Mouse (Mus musculus): Measurements from ENCODE around the gene H2-Aa.

The H2-Aa gene

GRCm38 (mm10) chr17:34300071-34300470 is 12.4 kb upstream of the H2-Aa start:
- no peak for DNase-seq (ENCODE audit: low read depth, low spot score)

GRCm38 (mm10) chr17:34299356-34299755 is 11.7 kb upstream of the H2-Aa start:
- no peak for DNase-seq (ENCODE audit: low read depth, low spot score)

DNA sequence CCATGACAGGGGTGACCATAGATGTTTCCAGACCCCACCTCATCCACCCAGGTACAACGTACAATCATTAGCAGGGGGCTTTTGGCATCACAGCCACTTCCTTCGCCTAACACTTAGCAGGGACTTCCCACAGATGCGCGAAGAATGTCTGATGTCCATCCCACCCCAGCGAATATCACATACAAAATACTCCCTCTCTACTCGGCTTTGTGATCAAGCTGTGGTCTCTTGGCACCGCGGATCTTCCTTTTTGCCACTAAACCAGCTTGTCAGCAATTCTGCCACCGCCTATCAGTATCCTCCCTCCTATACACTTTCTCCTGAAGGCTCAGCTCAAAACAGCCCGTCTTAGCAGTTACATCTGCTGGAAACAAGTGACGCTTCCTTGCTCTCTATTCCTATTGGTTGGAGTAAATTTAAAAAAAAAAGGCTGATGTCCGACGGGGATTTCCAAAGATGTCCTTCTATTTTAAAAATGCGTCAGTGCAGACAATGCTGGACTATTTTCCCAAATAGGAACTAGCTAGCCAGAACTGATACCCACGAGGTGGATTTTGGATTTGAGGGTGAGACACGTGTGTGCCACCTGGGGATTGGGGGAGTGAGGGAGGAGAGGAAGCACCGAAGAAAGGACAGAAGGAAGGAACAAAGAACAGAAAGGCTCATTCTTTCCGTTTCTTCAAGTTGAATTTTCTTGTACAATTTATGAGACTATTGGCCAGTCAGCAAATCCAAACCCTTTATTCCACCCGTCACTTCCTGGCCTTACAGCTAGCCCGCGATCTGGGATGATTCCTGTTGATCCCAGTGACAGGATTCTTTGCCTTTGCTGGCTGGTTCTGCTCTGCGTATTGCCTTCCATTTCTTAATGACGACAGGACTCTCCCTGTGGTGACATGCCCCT is 8.5 kb upstream of the H2-Aa start:
- peak; percentile 82 for DNase-seq (ENCODE audit: low read depth, low spot score)

GRCm38 (mm10) chr17:34295307-34295706 is 7.7 kb upstream of the H2-Aa start:
- no peak for DNase-seq (ENCODE audit: low read depth, low spot score)

DNA sequence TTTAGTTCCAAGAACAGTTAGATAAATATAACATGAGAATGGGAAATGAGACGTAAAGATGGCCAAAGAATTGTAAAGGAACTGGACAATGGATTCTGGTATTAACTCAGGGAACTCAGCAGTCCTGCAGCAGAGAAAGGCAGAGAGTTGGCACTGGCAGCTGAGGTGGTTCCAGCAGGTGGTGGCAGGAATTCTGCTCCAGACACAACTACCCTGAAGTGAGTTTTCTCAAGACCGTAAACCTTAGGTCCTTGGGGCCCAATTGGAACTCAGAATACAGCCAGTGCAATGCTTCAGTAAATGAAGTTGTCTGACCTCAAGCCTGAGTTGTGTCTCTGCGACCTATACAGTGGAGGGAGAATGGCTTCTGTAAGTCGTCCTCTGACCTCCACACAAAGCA is 6.6 kb upstream of the H2-Aa start:
- no peak for DNase-seq (ENCODE audit: low read depth, low spot score)

DNA sequence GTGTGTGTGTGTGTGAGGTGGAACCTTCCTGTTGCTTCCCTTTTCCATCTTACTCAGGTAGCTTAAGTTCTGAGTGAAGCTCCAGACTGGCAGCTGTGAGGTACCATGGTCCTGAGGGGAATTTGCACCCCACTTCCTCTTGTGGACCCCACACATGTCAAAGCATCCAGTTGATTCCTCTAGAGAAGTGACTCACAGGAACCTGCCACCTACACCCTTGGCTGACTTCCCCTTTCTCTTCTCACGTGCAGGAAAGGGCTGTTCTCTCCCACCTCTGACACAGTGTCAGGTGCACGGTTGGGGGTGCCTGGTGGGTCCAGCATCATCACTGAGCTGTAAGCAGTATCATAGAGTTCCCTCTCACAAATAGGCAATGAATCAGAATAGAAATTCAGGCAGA is 5.9 kb upstream of the H2-Aa start:
- DNase-seq (ENCODE audit: low read depth, low spot score), result no peak

DNA sequence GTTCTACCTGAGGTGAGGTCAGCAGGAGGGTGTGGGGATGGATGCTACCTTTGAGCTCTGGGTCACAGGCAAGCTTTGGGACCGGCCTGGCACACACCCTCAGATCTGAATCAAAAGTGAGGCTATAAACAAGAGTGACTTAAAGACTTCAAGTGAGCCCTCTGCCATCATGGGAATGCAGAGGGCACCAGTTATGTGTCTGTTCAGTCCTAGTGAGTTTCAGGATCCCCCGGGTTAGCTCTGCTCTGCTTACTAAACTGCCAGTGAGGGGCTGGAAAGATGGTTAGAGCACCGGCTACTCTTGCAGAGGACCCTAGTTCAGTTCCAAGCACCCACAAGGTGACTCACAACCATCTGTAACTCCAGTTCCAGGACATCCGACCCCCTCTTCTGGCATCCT is 4.9 kb upstream of the H2-Aa start:
- no peak for DNase-seq (ENCODE audit: low read depth, low spot score)

DNA sequence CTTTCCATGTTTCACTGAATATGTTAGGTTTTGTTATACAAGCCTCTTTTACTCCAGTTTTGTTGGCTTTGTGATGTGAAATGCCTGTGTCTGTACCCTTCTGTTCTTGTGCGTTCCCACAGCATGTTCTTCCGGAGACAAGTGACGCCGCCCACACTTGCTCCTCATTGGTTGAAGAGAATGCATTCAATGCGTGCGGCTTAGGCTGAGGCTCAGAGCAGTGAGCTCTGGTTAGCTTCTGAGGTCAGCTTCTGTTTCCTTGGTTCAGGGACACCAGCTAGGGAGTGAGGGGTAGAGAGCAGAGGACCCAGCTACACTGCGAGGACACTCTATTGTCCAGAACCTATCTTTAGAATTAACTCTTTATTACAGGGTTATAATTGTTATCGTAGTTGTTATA is 4.0 kb upstream of the H2-Aa start:
- peak; percentile 92 for DNase-seq (ENCODE audit: low read depth, low spot score)

GRCm38 (mm10) chr17:34288131-34288530 is 508 bp upstream of the H2-Aa start:
- no peak for DNase-seq (ENCODE audit: low read depth, low spot score)

DNA sequence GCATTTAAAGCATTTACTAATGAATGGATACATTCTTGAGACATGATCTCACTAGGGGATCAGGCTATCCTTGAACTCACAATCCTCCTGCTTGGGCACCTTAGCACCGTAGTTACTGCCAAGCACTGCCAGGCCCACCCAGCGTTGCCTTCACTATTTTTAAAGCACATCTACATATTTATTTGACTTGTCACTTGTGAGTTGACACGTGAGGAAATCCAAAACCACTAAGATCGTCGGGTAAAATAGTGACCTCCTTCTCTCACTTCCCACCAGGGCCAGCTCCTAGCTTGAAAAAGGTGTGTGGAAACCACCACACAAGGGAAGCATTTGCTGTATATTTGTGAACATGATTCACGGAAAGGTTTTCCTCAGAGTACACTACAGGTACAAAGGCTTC is 624 bp downstream of the H2-Aa start:
- no peak for DNase-seq (ENCODE audit: low read depth, low spot score)

- DNase-seq (ENCODE audit: low read depth, low spot score), result no peak
Observed at GRCm38 (mm10) chr17:34286501-34286900, 1.1 kb downstream of the H2-Aa start.

DNA sequence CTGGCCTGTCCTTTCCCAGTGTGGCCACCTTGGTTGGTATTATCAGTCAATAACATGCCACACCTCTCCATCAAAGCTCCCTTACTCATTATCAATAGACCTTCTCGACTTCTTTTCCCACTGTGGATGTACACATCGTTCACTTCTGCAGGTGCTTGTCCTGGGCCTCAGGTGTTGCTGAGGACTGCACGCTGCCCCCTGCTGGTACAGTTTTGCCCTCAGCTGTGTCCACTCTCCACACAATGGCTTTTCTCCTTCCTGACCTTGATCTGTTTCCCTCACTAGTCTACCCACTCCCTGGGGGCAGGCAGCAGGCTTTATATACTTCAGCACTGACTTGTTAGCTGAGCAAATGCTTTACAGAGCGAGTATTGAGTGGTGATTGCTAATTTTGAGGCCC is 1.8 kb downstream of the H2-Aa start:
- DNase-seq (ENCODE audit: low read depth, low spot score), result no peak

GRCm38 (mm10) chr17:34285371-34285770 is 2.3 kb downstream of the H2-Aa start:
- DNase-seq (ENCODE audit: low read depth, low spot score), result no peak

GRCm38 (mm10) chr17:34281836-34282235 is 5.8 kb downstream of the H2-Aa start:
- DNase-seq (ENCODE audit: low read depth, low spot score), result no peak

GRCm38 (mm10) chr17:34280499-34281038 is 7.1 kb downstream of the H2-Aa start:
- DNase-seq (ENCODE audit: low read depth, low spot score), result no peak

DNA sequence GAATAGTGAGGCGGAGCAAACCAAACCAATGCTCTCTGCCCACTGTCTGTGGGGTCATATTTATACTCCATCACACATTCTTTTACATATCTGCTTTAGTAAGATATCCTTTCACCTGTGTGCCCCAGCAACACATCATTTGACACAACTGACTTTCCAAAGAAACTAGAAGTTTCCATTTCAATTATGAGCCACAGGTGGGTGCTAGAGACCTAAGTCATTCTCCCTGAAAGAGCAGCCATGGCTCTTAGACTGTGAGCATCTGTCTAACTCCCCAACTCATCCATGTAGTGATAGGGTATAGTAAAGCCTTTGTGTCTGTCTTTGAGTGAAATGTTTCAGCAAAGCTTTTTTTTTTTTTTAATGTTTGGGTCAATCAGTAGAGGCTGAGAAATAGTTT is 15.5 kb downstream of the H2-Aa start:
- no peak for DNase-seq (ENCODE audit: low read depth, low spot score)

DNA sequence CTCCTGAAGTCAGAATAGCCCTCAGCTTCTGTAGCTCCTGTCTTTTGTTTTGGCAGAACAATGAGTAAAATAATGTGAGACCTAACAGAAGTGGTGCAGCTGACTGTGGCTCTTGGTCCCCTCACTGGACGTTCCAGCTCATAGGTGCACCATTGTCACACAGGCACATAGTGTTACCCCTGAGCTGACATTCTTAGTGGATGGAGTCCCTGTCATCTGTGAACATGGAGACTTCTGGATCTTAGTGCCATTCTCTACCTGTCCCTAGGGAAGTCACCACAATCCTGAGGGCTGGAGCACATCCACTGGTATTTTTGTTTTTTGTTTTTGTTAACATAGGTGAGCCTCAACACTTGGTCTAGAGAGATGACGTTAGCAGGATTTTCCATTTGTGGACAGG is 16.7 kb downstream of the H2-Aa start:
- DNase-seq (ENCODE audit: low read depth, low spot score), result no peak

DNA sequence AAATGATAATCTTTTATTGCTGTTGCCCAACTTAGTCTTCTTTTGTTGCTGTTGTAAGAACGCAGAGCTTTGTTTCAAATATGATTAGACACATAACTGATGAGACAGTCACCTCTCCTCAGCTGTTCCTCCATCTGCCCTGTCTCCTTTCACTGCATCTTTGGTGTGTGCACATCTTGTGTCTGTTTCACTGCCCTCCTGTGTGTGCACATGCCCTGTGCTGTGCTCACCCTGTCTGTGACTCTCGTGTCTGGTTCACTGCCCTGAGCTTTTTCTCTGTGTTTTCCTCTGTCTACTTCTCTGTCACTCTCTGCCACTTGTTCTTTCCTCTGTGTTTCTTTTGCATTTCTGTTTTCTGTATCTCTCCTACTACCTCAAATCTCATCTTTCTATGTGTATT is 17.4 kb downstream of the H2-Aa start:
- DNase-seq (ENCODE audit: low read depth, low spot score), result no peak

DNA sequence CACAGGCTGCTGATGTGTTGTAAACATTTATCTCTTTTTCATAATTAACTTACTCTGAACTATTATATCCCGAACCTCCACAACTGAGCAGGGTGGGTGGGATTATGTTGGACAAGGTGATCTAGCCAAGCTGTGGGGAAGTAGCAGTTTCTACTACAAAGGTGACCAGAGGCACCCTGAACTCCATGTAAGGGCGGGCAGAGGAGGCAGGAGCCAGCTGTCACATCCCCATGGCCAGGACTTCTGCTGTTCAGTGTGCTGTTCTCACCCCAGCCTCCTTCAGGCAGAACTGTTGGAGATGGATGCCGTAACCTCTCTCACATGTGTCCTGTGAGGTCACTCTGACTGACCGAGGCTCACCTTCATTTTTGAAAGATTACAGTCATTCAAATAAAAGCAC is 17.8 kb downstream of the H2-Aa start:
- no peak for DNase-seq (ENCODE audit: low read depth, low spot score)

- DNase-seq (ENCODE audit: low read depth, low spot score), result no peak
Observed at GRCm38 (mm10) chr17:34268748-34269147, 18.9 kb downstream of the H2-Aa start.

DNA sequence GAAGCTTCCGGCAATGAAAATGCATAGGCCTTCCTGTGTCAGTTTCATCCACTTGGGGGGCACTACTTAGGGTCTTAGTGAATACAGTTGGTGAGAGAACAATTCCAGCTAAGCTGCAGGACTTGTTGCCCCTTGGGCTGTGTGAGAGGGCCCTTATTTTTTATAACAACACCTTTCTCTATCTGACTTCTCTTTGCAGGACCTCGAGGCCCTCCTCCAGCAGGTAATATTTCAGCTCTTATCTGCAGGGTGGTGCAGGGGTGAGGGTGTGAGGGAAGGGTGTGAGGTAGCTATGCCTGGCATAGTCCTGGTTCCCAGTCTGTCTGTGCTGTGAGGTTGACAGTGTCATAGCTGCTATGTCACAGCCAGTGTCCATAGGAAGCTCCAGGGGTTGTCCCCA is 19.4 kb downstream of the H2-Aa start:
- no peak for DNase-seq (ENCODE audit: low read depth, low spot score)

- DNase-seq (ENCODE audit: low read depth, low spot score), result peak; percentile 16
Observed at GRCm38 (mm10) chr17:34264452-34265351, 22.9 kb downstream of the H2-Aa start.
